Mouse (Mus musculus) cerebellum, adult (tissue): ENCODE results near the gene Spz1.

Source experiments
- ATAC-seq: cut with Nextera tagmentation; 2 replicates; pipeline ENCODE4 v1.9.2; 2017; ENCODE audit warnings: mild to moderate bottlenecking, moderate library complexity, mixed read lengths; ENCODE audit not compliant: insufficient number of reproducible peaks, low FRiP score, low TSS enrichment

Gene Spz1

GRCm38 (mm10) chr13:92580220-92581043 lies 4.5 kb upstream of the Spz1 start:
- ATAC-seq, result peak; percentile 49; the same call in 1 of the 2 replicates

GRCm38 (mm10) chr13:92578210-92578609 lies 2.2 kb upstream of the Spz1 start:
- no peak for ATAC-seq

GRCm38 (mm10) chr13:92576688-92577087 lies 716 bp upstream of the Spz1 start:
- no peak for ATAC-seq

DNA sequence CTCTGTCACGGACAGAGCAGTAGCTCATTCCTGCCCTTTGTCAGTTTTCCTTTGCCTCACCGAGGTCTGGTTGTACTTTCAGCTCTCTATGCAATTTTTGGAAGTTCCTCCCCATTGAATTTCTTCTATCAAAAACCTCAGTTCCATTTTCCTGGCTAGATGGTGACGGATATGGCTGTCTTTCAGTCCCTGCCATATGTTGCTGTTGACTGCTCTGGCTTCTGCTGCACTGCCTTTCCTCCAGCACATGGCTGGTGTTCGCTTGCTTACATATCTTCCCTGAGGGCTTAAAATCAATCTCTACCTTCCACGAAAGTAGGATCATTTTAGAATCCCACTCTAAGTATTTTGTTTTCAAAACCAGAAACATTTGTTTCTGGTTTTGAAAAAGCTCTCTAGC lies 16.5 kb downstream of the Spz1 start:
- no peak for ATAC-seq

- ATAC-seq, result no peak
These were observed 18.7 kb downstream of the Spz1 start for GRCm38 (mm10) chr13:92557229-92557628.

GRCm38 (mm10) chr13:92556458-92557126 lies 19.4 kb downstream of the Spz1 start:
- no peak for ATAC-seq

GRCm38 (mm10) chr13:92547093-92547492 lies 28.9 kb downstream of the Spz1 start:
- no peak for ATAC-seq

- no peak for ATAC-seq
These were observed 35.0 kb downstream of the Spz1 start for GRCm38 (mm10) chr13:92540997-92541396.

DNA sequence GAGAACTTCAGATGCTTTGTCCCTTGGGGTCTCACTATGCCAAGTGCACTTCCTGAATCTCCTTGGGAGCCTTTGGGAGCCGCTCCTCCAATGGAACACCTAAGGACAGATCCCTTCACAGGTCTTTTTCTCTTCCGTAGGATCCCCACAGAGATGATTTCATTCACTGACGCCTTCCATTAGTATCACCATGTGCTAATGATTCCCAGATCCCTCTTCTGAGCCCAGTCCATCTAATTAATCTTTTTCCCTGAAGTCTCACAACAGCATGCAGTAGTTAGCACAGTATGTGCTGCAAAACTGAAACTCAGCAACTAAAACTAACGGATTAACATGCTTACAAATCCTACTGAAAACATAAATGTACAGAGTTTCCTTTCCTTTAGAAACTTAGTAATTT lies 36.8 kb downstream of the Spz1 start:
- ATAC-seq, result no peak

GRCm38 (mm10) chr13:92533801-92534200 lies 42.2 kb downstream of the Spz1 start:
- no peak for ATAC-seq

GRCm38 (mm10) chr13:92532216-92532615 lies 43.8 kb downstream of the Spz1 start:
- ATAC-seq, result no peak

- peak; percentile 11; the same call in 1 of the 2 replicates for ATAC-seq
These were observed 44.7 kb downstream of the Spz1 start for GRCm38 (mm10) chr13:92531237-92531636.

DNA sequence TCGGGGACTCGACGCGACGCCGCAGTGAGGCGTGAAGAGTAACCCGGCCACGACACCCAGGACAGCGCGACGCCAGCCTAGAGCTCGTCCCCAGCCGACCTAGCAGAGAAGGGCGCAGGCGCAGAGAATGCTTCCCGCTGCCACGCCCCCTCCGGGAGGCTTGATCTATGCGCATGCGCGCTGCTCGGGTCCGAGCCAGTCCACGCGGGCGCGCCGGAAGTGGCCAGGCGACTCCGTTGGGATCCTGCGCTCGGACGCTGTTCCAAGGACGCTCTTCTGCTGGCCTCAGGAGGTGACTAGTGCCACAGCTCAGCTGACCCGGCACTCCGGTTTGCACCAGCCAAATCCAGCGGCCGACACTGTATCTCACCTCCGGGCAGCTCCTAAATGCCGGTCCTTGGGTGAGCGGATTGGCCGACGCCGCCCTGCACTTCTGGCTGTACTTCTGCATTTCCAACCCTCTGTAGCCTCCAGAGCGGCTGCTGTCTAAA lies 45.2 kb downstream of the Spz1 start, which contains the start of gene Zfyve16:
Gene Zfyve16, minus strand, starts transcription at position 148 of the 491 bp plus-strand sequence.
- ATAC-seq, result peak; percentile 98

DNA sequence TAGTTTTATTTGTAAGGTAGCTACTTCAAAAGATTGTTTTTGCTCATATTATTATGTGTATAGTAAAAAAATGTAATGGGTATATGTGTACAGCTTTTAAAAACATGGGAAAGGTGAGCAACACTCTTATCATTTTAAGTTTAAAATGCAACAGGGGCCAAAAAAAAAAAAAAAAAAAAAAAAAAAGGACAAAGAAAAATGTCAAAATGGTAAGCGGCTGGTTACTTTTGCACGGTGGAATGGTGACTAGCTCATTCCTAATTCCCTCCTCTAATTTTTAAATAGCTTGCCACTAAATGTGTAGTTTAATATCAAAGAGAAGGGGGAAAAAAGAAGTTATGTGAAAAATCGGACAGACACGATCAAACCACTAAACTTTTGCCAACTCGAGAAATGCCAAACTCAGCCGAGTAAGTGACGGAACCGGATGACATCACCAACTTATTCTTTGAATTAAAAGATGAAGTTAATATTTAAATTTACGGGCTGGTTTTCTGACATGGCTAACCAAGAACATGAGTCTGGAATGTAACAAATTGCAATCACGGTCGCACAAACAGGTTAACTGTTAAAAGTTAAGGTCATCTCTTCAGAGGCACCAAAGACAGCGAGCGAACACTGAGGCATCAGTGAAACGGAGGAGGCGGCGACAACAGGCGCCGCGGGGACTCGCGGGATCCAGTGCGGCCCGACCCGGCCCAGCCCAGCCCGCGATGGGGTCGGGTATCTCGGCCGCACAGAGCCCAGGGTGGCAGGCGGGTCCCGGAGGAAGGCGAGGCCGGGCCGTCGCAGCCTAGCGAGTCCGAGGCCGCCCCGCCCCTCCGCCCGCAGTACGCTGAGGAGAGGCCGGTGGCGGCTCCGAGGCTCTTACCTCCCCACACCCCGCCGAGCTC lies 45.9 kb downstream of the Spz1 start:
- no peak for ATAC-seq
